Mouse (Mus musculus): ENCODE measurements at regions not wholly inside any gene's neighbourhood (a gene's known extent, or its start where the extent isn't known, plus 50 kb on each side); places are given as distances from the start of the nearest gene placed in this dataset.

- H3K9me3 ChIP-seq: no peaks in the 10 kb centered on the region
- 92% methylated on average over 1 of the region's 1 CpGs for WGBS
- H3K9ac ChIP-seq: no peak overlapping the region
- ATAC-seq (replicated peaks): no peak
- no peak overlapping the region for H3K4me2 ChIP-seq
- H3K27me3 ChIP-seq (replicated peaks): no peaks in the 10 kb centered on the region
- no peaks in the 10 kb centered on the region for H3K4me1 ChIP-seq
- no peak overlapping the region for H3K4me3 ChIP-seq
- H3K36me3 ChIP-seq (replicated peaks): no peaks in the 10 kb centered on the region
- H3K27ac ChIP-seq: no peak overlapping the region
Observed at GRCm38 (mm10) chr13:101592355-101592754, 175.7 kb downstream of the Pik3r1 start.

DNA sequence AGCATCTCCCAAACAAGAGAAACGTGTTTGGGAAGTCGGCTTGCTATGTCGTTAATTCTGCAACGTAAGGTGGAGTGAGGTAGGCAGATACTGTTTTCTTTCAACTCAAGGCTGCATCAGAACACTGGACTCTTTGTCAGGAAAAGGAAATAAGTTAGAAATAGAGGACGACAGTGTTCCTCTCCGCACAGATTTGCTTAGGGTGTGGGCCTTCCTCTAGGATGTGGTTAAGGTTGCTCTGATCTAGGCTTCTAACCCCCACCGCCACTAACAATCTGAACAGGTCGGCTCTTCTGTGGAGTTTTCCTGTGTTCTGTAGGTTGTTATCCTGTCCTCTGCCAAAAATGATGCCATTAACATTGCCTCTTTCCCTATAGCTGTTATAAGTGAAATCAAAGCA lies 179.1 kb downstream of the Pik3r1 start:
- Histone ChIP-seq H3K4me1 (no peaks in the 10 kb centered on the region), H3K4me2 (no peak overlapping the region), H3K36me3 (replicated peaks) (no peaks in the 10 kb centered on the region), H3K9me3 (no peaks in the 10 kb centered on the region), H3K9ac (no peak overlapping the region), H3K27ac (no peak overlapping the region), H3K4me3 (no peak overlapping the region), H3K27me3 (replicated peaks) (no peaks in the 10 kb centered on the region)
- ATAC-seq (replicated peaks): no peak
- WGBS: 86% methylated on average over 8 of the region's 8 CpGs

- Histone ChIP-seq H3K4me3 (no peak overlapping the region), H3K36me3 (replicated peaks) (no peaks in the 10 kb centered on the region), H3K27ac (no peak overlapping the region), H3K4me1 (no peaks in the 10 kb centered on the region), H3K9ac (no peak overlapping the region), H3K27me3 (replicated peaks) (no peaks in the 10 kb centered on the region), H3K4me2 (no peak overlapping the region), H3K9me3 (no peaks in the 10 kb centered on the region)
- 85% methylated on average over 2 of the region's 2 CpGs for WGBS
- ATAC-seq (replicated peaks): no peak
Observed at GRCm38 (mm10) chr13:101586787-101587186, 181.2 kb downstream of the Pik3r1 start.

GRCm38 (mm10) chr13:101576481-101576880 lies 191.5 kb downstream of the Pik3r1 start:
- Histone ChIP-seq H3K27ac (no peak overlapping the region), H3K36me3 (replicated peaks) (no peaks in the 10 kb centered on the region), H3K4me2 (no peak overlapping the region), H3K9ac (no peak overlapping the region), H3K9me3 (no peaks in the 10 kb centered on the region), H3K4me1 (no peaks in the 10 kb centered on the region), H3K27me3 (replicated peaks) (no peaks in the 10 kb centered on the region), H3K4me3 (no peak overlapping the region)
- 86% methylated on average over 1 of the region's 1 CpGs for WGBS
- no peak for ATAC-seq (replicated peaks)

DNA sequence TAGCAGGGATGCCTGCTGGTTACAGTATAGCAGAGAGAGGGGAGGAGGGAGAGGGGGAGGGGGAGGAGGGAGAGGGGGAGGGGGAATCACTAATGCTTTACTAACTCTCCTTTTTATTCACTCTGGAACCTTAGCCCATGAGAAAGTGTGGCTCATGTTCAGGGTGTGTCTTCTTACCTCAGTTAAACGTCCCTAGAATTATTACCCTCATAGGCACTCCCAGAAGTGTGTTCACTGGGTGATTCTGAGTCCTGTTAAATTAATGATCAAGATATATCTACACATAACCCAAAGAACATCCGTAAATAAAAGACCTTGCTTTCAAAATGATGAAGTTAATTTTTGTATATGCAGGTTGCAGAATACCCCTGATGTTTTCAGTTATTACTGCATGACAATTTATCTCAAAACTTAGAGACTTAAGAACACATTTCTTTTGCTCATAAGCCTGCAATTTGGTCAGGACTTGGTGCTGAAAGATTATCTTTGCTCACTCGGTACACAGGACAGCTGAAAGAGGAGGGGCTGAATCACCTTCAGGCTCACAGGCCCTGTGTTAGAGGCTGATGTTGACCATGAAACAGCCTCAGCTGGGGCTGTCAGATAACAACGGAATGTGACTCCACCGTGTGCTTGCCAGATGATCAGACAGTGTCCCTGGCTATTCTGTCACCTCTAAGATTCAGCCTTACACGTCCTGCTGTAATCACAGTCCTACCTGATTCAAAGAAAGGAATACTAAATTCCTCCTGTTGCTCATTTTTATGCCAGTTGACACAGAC lies 195.0 kb downstream of the Pik3r1 start:
- Histone ChIP-seq H3K4me2 (no peak overlapping the region), H3K4me3 (no peak overlapping the region), H3K9me3 (no peaks in the 10 kb centered on the region), H3K27me3 (replicated peaks) (no peaks in the 10 kb centered on the region), H3K4me1 (no peaks in the 10 kb centered on the region), H3K9ac (no peak overlapping the region), H3K27ac (no peak overlapping the region), H3K36me3 (replicated peaks) (no peaks in the 10 kb centered on the region)
- ATAC-seq (replicated peaks): no peak
- WGBS: 78% methylated on average over 6 of the region's 6 CpGs

DNA sequence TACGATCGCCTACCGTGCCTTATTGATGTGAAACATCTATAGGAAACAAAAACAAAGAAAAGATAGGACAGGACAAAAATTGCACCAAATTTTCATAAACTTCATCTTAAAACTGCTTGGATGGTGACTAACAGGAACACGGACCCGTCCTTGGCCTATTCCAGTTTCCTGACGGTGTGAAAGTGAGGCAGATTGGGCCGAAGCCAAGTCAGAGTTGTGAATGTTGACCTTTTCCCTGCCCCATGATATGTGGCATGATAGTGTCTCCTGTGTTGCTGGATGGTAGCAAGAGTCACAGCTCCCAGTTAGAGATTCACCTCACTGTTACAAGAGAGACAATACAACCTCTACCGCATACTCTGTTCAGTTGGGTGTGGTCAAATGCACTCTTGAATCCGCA lies 195.8 kb downstream of the Pik3r1 start:
- no peaks in the 10 kb centered on the region for H3K9me3 ChIP-seq
- H3K4me2 ChIP-seq: no peak overlapping the region
- no peak overlapping the region for H3K4me3 ChIP-seq
- no peak overlapping the region for H3K27ac ChIP-seq
- no peaks in the 10 kb centered on the region for H3K36me3 ChIP-seq (replicated peaks)
- H3K4me1 ChIP-seq: no peaks in the 10 kb centered on the region
- 95% methylated on average over 9 of the region's 9 CpGs for WGBS
- ATAC-seq (replicated peaks): no peak
- H3K9ac ChIP-seq: no peak overlapping the region
- H3K27me3 ChIP-seq (replicated peaks): no peaks in the 10 kb centered on the region

GRCm38 (mm10) chr13:101570034-101570433 lies 198.0 kb downstream of the Pik3r1 start:
- 30% methylated on average over 4 of the region's 4 CpGs for WGBS
- no peak overlapping the region for H3K27ac ChIP-seq
- H3K36me3 ChIP-seq (replicated peaks): no peaks in the 10 kb centered on the region
- no peaks in the 10 kb centered on the region for H3K9me3 ChIP-seq
- no peaks in the 10 kb centered on the region for H3K4me1 ChIP-seq
- H3K4me2 ChIP-seq: no peak overlapping the region
- no peaks in the 10 kb centered on the region for H3K27me3 ChIP-seq (replicated peaks)
- no peak overlapping the region for H3K9ac ChIP-seq
- H3K4me3 ChIP-seq: no peak overlapping the region
- no peak for ATAC-seq (replicated peaks)

- Histone ChIP-seq H3K9me3 (no peaks in the 10 kb centered on the region), H3K4me3 (no peak overlapping the region), H3K4me2 (no peak overlapping the region), H3K36me3 (replicated peaks) (no peaks in the 10 kb centered on the region), H3K9ac (no peak overlapping the region), H3K4me1 (no peaks in the 10 kb centered on the region), H3K27me3 (replicated peaks) (no peaks in the 10 kb centered on the region), H3K27ac (no peak overlapping the region)
- no peak for ATAC-seq (replicated peaks)
- WGBS: 51% methylated on average over 6 of the region's 6 CpGs
Observed at GRCm38 (mm10) chr13:101568985-101569631, 198.9 kb downstream of the Pik3r1 start.

DNA sequence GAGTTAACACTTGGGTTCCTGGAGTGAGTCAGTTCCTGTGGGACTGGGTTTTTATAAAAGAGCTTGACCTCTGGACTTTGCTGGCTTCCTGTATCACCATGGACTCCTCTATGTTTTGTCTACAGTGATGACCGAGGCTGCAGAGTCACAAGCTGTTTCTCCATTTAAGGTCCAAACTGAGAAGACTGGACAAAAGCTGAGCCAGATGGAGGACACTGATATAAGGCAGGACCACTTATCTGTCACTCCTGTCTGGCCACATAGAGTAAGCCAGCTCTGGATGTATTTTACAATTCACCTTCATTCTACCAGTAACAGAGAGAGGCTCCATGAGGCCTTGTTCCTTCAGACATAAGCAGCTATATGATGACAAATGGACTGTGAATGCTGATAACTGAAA lies 202.7 kb downstream of the Pik3r1 start:
- WGBS: 92% methylated on average over 1 of the region's 1 CpGs
- Histone ChIP-seq H3K36me3 (replicated peaks) (no peaks in the 10 kb centered on the region), H3K27me3 (replicated peaks) (no peaks in the 10 kb centered on the region), H3K9ac (no peak overlapping the region), H3K4me2 (no peak overlapping the region), H3K9me3 (no peaks in the 10 kb centered on the region), H3K27ac (no peak overlapping the region), H3K4me1 (no peaks in the 10 kb centered on the region), H3K4me3 (no peak overlapping the region)
- no peak for ATAC-seq (replicated peaks)

- Histone ChIP-seq H3K27me3 (replicated peaks) (no peaks in the 10 kb centered on the region), H3K4me1 (no peaks in the 10 kb centered on the region)
Observed at GRCm38 (mm10) chr13:101555371-101555874, 212.6 kb downstream of the Pik3r1 start.

DNA sequence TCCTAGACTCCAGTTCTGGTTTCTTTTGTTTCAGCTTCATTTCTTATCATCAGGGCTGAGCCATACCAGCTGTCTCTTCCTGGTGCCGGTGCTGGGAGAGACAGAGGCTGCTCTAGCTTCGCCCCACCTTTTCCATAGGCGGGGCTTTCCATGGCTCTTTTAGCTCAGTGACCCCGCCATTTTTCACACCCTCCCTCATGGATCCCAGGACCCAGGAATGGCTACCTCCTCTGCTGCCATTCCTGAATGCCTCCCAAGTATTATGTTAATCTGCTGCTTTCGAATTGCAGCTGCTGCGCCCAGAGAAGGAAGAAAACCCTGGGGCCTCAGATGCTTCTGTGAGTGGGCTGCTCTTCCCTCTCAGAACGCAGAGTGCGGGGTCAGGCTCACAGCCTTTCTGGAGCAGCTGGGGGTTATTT lies 214.9 kb downstream of the Pik3r1 start:
- H3K27me3 ChIP-seq (replicated peaks): no peaks in the 10 kb centered on the region
- H3K9ac ChIP-seq: no peak overlapping the region
- H3K4me1 ChIP-seq: no peaks in the 10 kb centered on the region
- no peak for ATAC-seq (replicated peaks)
- H3K27ac ChIP-seq: no peak overlapping the region
- no peaks in the 10 kb centered on the region for H3K9me3 ChIP-seq
- WGBS: 51% methylated on average over 8 of the region's 8 CpGs
- no peak overlapping the region for H3K4me2 ChIP-seq
- no peaks in the 10 kb centered on the region for H3K36me3 ChIP-seq (replicated peaks)
- H3K4me3 ChIP-seq: no peak overlapping the region

More at GRCm38 (mm10) chr13:101555371-101555874, 212.6 kb downstream of the Pik3r1 start:
- no peaks in the 10 kb centered on the region for H3K9me3 ChIP-seq
- no peak overlapping the region for H3K27ac ChIP-seq
- H3K36me3 ChIP-seq (replicated peaks): no peaks in the 10 kb centered on the region
- no peak overlapping the region for H3K9ac ChIP-seq
- ATAC-seq (replicated peaks): no peak
- no peak overlapping the region for H3K4me2 ChIP-seq
- WGBS: 84% methylated on average over 3 of the region's 3 CpGs
- H3K4me3 ChIP-seq: no peak overlapping the region

DNA sequence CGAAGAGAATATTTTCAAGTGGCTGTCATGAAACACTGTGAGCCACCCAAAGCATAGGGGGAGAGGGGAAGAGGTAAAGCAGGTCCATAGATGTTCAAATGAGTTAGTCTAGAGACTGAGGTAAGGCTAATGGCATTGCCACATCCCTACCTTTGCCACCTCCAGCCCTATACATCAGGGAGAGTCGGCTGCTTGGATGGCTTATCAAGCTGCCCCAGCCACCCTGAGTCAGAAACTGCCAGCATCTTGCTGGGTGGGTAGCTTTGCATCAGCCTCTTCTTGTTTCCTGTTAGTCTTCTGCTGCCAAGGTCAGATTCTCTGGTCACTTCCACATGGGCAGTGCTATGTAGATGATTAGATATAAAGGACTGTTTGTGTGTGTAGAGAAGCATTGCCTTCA lies 215.6 kb downstream of the Pik3r1 start:
- H3K9ac ChIP-seq: no peak overlapping the region
- no peak for ATAC-seq (replicated peaks)
- WGBS: 91% methylated on average over 2 of the region's 2 CpGs
- no peak overlapping the region for H3K4me2 ChIP-seq
- H3K4me1 ChIP-seq: no peaks in the 10 kb centered on the region
- no peak overlapping the region for H3K27ac ChIP-seq
- H3K4me3 ChIP-seq: no peak overlapping the region
- no peaks in the 10 kb centered on the region for H3K27me3 ChIP-seq (replicated peaks)
- no peaks in the 10 kb centered on the region for H3K9me3 ChIP-seq
- no peaks in the 10 kb centered on the region for H3K36me3 ChIP-seq (replicated peaks)

DNA sequence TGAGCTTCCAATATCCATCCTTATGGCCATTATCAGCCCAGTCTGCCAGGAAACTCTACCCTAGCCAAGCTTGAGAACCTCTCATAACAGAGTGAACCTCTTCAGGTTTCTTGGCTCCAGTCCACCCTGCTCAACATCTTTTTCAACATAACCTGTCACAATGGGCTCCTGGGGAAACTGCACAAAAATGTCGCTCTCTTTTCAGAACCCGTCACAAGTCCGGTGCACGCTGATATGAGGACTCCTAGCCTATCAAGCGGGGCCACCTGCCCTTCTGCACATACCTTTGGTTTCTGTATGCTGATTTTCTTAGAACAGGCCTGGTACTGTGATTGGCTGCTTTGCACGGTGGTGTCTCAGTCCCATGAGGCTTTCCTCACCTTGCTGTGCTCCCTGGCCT lies 216.9 kb downstream of the Pik3r1 start:
- H3K9ac ChIP-seq: no peak overlapping the region
- no peaks in the 10 kb centered on the region for H3K27me3 ChIP-seq (replicated peaks)
- H3K4me1 ChIP-seq: no peaks in the 10 kb centered on the region
- H3K4me3 ChIP-seq: no peak overlapping the region
- H3K9me3 ChIP-seq: no peaks in the 10 kb centered on the region
- ATAC-seq (replicated peaks): no peak
- H3K4me2 ChIP-seq: no peak overlapping the region
- 84% methylated on average over 6 of the region's 6 CpGs for WGBS
- H3K36me3 ChIP-seq (replicated peaks): no peaks in the 10 kb centered on the region
- H3K27ac ChIP-seq: no peak overlapping the region
